Mouse (Mus musculus) embryonic facial prominence, embryonic 15.5 days (tissue): ENCODE data around the gene Olfr279. TPM values are rescaled to one million over a fixed set of nuclear protein-coding genes. Genes with fewer than 3 reads are reported as not detected.
A peak's percentile ranks its signal among the peaks of the same experiment; 100 is the strongest.
"Not testable (repeated sequence)": the region's sequence is repeated elsewhere in the genome, so short reads cannot be mapped to it uniquely, and the experiment has no call there.

Experiments
- ATAC-seq: fragments of 200-750 bp; cut with Nextera tagmentation; 2 replicates; pipeline ENCODE4 v1.8.0; 2017; ENCODE audit warnings: low read depth, moderate TSS enrichment; ENCODE audit not compliant: insufficient number of reproducible peaks, low FRiP score, low TSS enrichment
- H3K27ac ChIP-seq: fragments of 300-500 bp; sonication (generic); replicated peaks from 2 replicates; pipeline ENCODE4 v1.5.1; 2015; ENCODE audit warnings: mild to moderate bottlenecking, inconsistent platforms
- H3K27me3 ChIP-seq: fragments of 300-500 bp; sonication (generic); 2 replicates; pipeline ENCODE4 v1.6.1; 2015; ENCODE audit warnings: inconsistent platforms
- H3K36me3 ChIP-seq: fragments of 300-500 bp; sonication (generic); 2 replicates; pipeline ENCODE4 v1.6.1; 2015; ENCODE audit warnings: mild to moderate bottlenecking, inconsistent platforms
- H3K4me1 ChIP-seq: fragments of 300-500 bp; sonication (generic); 2 replicates; pipeline ENCODE4 v1.6.1; 2015; ENCODE audit warnings: inconsistent platforms
- H3K4me2 ChIP-seq: fragments of 300-500 bp; sonication (generic); replicated peaks from 2 replicates; pipeline ENCODE4 v1.6.1; 2015; ENCODE audit warnings: mild to moderate bottlenecking, inconsistent platforms
- H3K4me3 ChIP-seq: fragments of 300-500 bp; sonication (generic); replicated peaks from 2 replicates; pipeline ENCODE4 v1.5.1; 2015; ENCODE audit warnings: mild to moderate bottlenecking, inconsistent platforms
- H3K9ac ChIP-seq: fragments of 300-500 bp; sonication (generic); 2 replicates; pipeline ENCODE4 v1.6.1; 2015; ENCODE audit warnings: inconsistent platforms
- H3K9me3 ChIP-seq: fragments of 300-500 bp; sonication (generic); replicated peaks from 2 replicates; pipeline ENCODE4 v1.6.1; 2016; ENCODE audit warnings: inconsistent platforms
- whole genome bisulfite sequencing: fragments of 180-500 bp; shearing (Covaris S2); methylation state at CpG from one replicate; pipeline ENCODE4 v1.1.7; 2015; 5-methylcytosine and 5-hydroxymethylcytosine counted together
- polyA plus RNA-seq: library from polyadenylated mRNA; unstranded; fragments of >200 nt; fragmentation: Nextera tagmentation; extraction: Ambion mirVana; gene quantifications from 2 replicates; pipeline ENCODE4 v1.2.1, GENCODE M21; 2015

Olfr279 gene
- polyA plus RNA-seq, 1 experiment from 2014 or later: 0.03 TPM

DNA sequence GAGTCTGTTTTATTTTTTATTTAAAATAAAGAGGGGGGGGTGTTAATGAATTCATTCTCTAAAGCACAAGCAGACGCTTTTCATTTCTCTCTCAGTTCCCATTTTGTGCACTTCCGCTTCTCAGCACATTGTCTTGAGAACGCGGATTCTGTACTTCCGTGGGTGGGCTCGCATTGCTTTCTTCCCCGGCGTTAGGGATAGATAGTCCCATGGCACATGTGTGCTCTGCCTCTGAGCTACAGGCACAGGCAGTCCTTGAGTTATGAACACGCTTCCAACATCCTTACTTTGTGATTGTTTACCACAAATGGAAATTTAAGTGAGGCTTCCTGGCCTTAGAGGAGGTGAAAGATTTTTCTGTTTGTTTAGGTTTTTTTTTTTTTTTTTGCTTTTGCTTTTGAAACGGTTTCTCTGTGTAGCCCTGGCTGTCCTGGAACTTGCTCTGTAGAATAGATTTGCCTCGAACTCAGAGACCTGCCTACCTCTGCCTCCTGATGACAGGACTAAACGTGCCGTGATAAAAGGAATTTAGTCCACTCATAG, 19.3 kb downstream of the Olfr279 start:
- Histone ChIP-seq H3K27me3 (no peaks in the 10 kb centered on the region), H3K4me3 (no peak overlapping the region), H3K27ac (no peak overlapping the region), H3K9me3 (no peaks in the 10 kb centered on the region), H3K4me2 (peak overlapping the region; percentile 53; the same call in 1 of the 2 replicates), H3K9ac (no peak overlapping the region), H3K4me1 (peaks cover 10% of the 10 kb centered on the region), H3K36me3 (no peaks in the 10 kb centered on the region)
- no peak for ATAC-seq
- 52% methylated on average over 13 of the region's 13 CpGs for WGBS

- H3K4me3 ChIP-seq: no peak overlapping the region
- H3K4me2 ChIP-seq: no peak overlapping the region
- peaks cover 10% of the 10 kb centered on the region for H3K4me1 ChIP-seq
- no peak overlapping the region; the same call in 1 of the 2 replicates for H3K27ac ChIP-seq
- WGBS: 63% methylated on average over 8 of the region's 8 CpGs
- H3K9me3 ChIP-seq: no peaks in the 10 kb centered on the region
- no peaks in the 10 kb centered on the region for H3K27me3 ChIP-seq
- no peaks in the 10 kb centered on the region for H3K36me3 ChIP-seq
- ATAC-seq: no peak
- no peak overlapping the region for H3K9ac ChIP-seq
These were observed 20.0 kb downstream of the Olfr279 start for GRCm38 (mm10) chr15:98512232-98512631.

GRCm38 (mm10) chr15:98512799-98513321, 20.7 kb downstream of the Olfr279 start:
- ATAC-seq: no peak
- H3K4me2 ChIP-seq: no peak overlapping the region

GRCm38 (mm10) chr15:98513676-98514075, 21.5 kb downstream of the Olfr279 start:
- ATAC-seq, H3K9me3 ChIP-seq, H3K4me1 ChIP-seq, H3K4me2 ChIP-seq, H3K27ac ChIP-seq, H3K9ac ChIP-seq, H3K27me3 ChIP-seq, H3K4me3 ChIP-seq: not testable (repeated sequence)
- 61% methylated on average over 3 of the region's 3 CpGs for WGBS
- peaks cover 12% of the 10 kb centered on the region for H3K36me3 ChIP-seq

More at GRCm38 (mm10) chr15:98512799-98513321, 20.7 kb downstream of the Olfr279 start:
- peaks cover 4% of the 10 kb centered on the region; the same call in 1 of the 2 replicates for H3K36me3 ChIP-seq
- H3K9me3 ChIP-seq: no peaks in the 10 kb centered on the region
- no peak overlapping the region for H3K4me3 ChIP-seq
- WGBS: 35% methylated on average over 17 of the region's 17 CpGs
- H3K4me1 ChIP-seq: peaks cover 10% of the 10 kb centered on the region
- H3K27ac ChIP-seq: peak overlapping the region; percentile 68
- no peaks in the 10 kb centered on the region for H3K27me3 ChIP-seq
- no peak overlapping the region for H3K9ac ChIP-seq

DNA sequence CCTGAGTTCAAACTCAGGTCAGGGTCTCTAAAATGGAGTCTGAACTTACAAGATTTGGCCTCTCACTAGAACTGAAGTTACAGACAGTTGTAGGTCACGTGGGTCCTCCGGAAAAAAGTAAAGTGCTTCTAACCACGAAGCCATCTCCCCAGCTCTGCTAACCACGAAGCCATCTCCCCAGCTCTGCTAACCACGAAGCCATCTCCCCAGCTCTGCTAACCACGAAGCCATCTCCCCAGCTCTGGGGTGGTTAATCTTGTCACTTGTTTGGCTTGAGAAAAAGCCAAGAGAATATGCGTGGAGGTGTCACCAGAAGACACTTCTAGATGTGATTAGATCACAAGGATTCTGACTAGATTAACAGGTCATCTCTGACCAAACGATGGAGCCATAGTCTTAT, 21.9 kb downstream of the Olfr279 start:
- H3K9ac ChIP-seq: no peak overlapping the region
- WGBS: 61% methylated on average over 8 of the region's 8 CpGs
- H3K27me3 ChIP-seq: no peaks in the 10 kb centered on the region
- H3K27ac ChIP-seq: no peak overlapping the region
- no peak overlapping the region for H3K4me2 ChIP-seq
- no peak overlapping the region for H3K4me3 ChIP-seq
- H3K36me3 ChIP-seq: peaks cover 12% of the 10 kb centered on the region
- no peaks in the 10 kb centered on the region for H3K9me3 ChIP-seq
- ATAC-seq: no peak
- H3K4me1 ChIP-seq: peaks cover 10% of the 10 kb centered on the region

- H3K4me2 ChIP-seq, H3K4me1 ChIP-seq, ATAC-seq, H3K9me3 ChIP-seq, H3K27ac ChIP-seq, H3K27me3 ChIP-seq, H3K9ac ChIP-seq, H3K4me3 ChIP-seq: not testable (repeated sequence)
- WGBS: 77% methylated on average over 2 of the region's 2 CpGs
- peaks cover 17% of the 10 kb centered on the region for H3K36me3 ChIP-seq
These were observed 22.6 kb downstream of the Olfr279 start for GRCm38 (mm10) chr15:98514845-98515244.

GRCm38 (mm10) chr15:98517380-98518355, 25.5 kb downstream of the Olfr279 start:
- 69% methylated on average over 16 of the region's 16 CpGs for WGBS
- no peaks in the 10 kb centered on the region for H3K9me3 ChIP-seq
- H3K4me3 ChIP-seq: no peak overlapping the region
- no peak overlapping the region for H3K4me2 ChIP-seq
- ATAC-seq: no peak
- no peaks in the 10 kb centered on the region for H3K27me3 ChIP-seq
- peaks cover 43% of the 10 kb centered on the region for H3K36me3 ChIP-seq
- H3K27ac ChIP-seq: no peak overlapping the region
- no peaks in the 10 kb centered on the region for H3K4me1 ChIP-seq
- no peak overlapping the region for H3K9ac ChIP-seq

DNA sequence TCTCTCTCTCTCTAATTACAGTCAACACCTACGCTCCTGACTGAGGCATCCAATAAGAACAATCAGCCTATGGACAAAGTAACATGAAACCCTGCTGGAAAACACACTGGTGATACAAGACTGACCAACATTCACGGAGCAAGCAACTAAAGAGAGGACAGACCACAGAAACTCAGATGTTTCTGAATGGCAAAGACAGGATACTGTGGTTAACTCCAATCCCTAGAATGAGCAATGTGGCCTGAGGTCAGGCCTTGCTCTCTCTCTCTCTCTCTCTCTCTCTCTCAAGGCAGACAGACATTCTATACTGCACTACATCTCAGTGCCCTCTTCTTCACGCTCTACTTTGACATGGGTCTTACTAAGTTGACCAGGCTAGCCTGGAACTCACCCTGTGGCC, 29.0 kb downstream of the Olfr279 start:
- Histone ChIP-seq H3K9me3 (no peaks in the 10 kb centered on the region), H3K4me2 (no peak overlapping the region), H3K9ac (no peak overlapping the region), H3K4me1 (no peaks in the 10 kb centered on the region), H3K27me3 (no peaks in the 10 kb centered on the region), H3K27ac (no peak overlapping the region), H3K4me3 (no peak overlapping the region), H3K36me3 (peaks cover 71% of the 10 kb centered on the region)
- 88% methylated on average over 3 of the region's 3 CpGs for WGBS
- no peak for ATAC-seq

- 67% methylated on average over 5 of the region's 5 CpGs for WGBS
- no peak overlapping the region for H3K4me3 ChIP-seq
- no peak for ATAC-seq
- H3K9me3 ChIP-seq: no peaks in the 10 kb centered on the region
- no peak overlapping the region for H3K9ac ChIP-seq
- H3K4me2 ChIP-seq: no peak overlapping the region
- H3K4me1 ChIP-seq: no peaks in the 10 kb centered on the region
- H3K27me3 ChIP-seq: no peaks in the 10 kb centered on the region
- H3K36me3 ChIP-seq: peaks cover 85% of the 10 kb centered on the region
- H3K27ac ChIP-seq: no peak overlapping the region
These were observed 33.9 kb downstream of the Olfr279 start for GRCm38 (mm10) chr15:98526057-98526456.

- peaks cover 79% of the 10 kb centered on the region for H3K36me3 ChIP-seq
- WGBS: 93% methylated on average over 5 of the region's 5 CpGs
- H3K27me3 ChIP-seq: no peaks in the 10 kb centered on the region
- no peak overlapping the region for H3K9ac ChIP-seq
- H3K27ac ChIP-seq: no peak overlapping the region
- no peak overlapping the region for H3K4me3 ChIP-seq
- H3K4me1 ChIP-seq: peaks cover under 1% of the 10 kb centered on the region
- H3K9me3 ChIP-seq: no peaks in the 10 kb centered on the region
- H3K4me2 ChIP-seq: no peak overlapping the region
- ATAC-seq: no peak
These were observed 35.0 kb downstream of the Olfr279 start for GRCm38 (mm10) chr15:98527056-98527771.

DNA sequence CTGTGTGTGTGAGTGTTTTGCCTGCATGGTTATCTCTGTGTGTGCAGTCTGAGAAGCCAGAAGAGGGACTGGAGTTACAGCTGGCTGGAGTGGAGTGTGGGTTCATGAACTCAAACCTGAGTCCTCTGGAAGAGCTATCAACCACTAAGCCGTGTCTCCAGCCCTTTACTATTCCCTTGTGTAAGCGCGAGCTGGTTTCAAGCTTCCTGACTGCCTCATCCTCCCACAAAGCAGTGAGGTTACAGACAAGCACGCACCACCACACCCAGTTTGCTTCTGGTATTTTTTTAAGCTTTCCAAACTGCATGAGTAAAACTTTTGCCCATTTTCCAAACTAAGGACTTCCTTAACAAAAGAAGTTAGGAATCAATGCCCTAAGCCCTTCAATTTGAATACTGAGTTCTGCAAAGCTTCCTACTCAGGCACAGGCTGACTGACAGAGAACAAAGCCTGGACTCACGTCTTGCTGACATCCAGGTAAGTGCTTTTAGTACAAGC, 35.9 kb downstream of the Olfr279 start:
- Histone ChIP-seq H3K4me3 (no peak overlapping the region), H3K9ac (no peak overlapping the region), H3K27me3 (no peaks in the 10 kb centered on the region), H3K4me2 (no peak overlapping the region), H3K9me3 (no peaks in the 10 kb centered on the region), H3K27ac (no peak overlapping the region), H3K4me1 (peaks cover 9% of the 10 kb centered on the region), H3K36me3 (peaks cover 70% of the 10 kb centered on the region)
- WGBS: 86% methylated on average over 5 of the region's 5 CpGs
- ATAC-seq: no peak
